ENCODE assay signal across 9 mouse cellular contexts in the genomic region with DNA sequence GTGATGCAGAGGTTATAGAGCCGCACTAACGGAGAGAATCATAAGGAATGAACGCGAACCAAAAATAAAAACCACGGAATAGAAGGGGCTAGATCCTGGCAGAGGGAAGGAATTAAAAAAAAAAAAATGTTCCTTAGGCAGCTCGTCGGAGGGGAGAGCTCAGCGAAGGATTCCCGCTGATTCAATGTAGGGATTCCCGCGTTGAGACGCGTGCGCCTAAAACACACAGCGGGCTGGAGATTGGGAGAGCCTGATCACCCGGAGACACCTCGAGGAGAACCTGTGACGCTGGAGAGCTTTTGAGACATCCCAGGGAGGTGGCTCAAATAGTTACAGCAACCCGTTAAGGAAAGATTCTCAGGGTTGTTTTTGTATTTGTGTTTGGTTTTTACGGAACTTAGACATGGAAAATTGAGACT. TPM values are rescaled to one million over a fixed set of nuclear protein-coding genes. Genes with fewer than 3 reads are reported as not detected.
DNase-seq lines count a peak whose midpoint lies in the region; ATAC-seq and TF ChIP-seq lines count a peak whose summit lies in the region.
"Had no signal": no experiment of that assay in that cellular context is flagged by ENCODE, and none has a peak within 500 bp of the region (broad histone marks: within the 10 kb centered on the region; RNA-seq: fewer than 3 reads in every experiment).

No protein-coding gene starts in this region.

- 0 out of 2 replicates have a peak, but pooled peaks have one; percentile 25 for ATAC-seq in hindbrain, embryonic 11.5 days (ENCODE audit: low FRiP score)
- ATAC-seq in liver, postnatal 0 days = peak; percentile 33; the same call in 1 of the 2 replicates
- ATAC-seq in stomach, embryonic 14.5 days (ENCODE audit: insufficient number of reproducible peaks, insufficient read depth, low FRiP score, low read depth) = no peak

- TF ChIP-seq EP300 in liver, postnatal 0 days (IDR thresholded peaks at IDR 0.05; ENCODE audit: low read depth) = no peak

- H3K36me3 ChIP-seq in hindbrain, embryonic 11.5 days (ENCODE audit: control insufficient read depth, insufficient read depth, low read length) = no peaks in the 10 kb centered on the region
- no peaks in the 10 kb centered on the region for H3K36me3 ChIP-seq in liver, postnatal 0 days (replicated peaks; ENCODE audit: insufficient read depth, low read length)
- no peaks in the 10 kb centered on the region for H3K36me3 ChIP-seq in stomach, embryonic 14.5 days (ENCODE audit: control insufficient read depth, insufficient read depth, low read length)

- H3K4me2 ChIP-seq in hindbrain, embryonic 11.5 days (replicated peaks; ENCODE audit: low read depth, low read length) = peak overlapping the region; percentile 39
- peak overlapping the region; percentile 64 for H3K4me2 ChIP-seq in liver, postnatal 0 days (ENCODE audit: low read depth, low read length)
- peak overlapping the region; percentile 60 for H3K4me2 ChIP-seq in stomach, embryonic 14.5 days (replicated peaks; ENCODE audit: low read depth, low read length)

- no peak overlapping the region for H3K27ac ChIP-seq in gastrocnemius, adult 2 months
- H3K27ac ChIP-seq in hindbrain, embryonic 11.5 days (ENCODE audit: low read depth, low read length) = no peak overlapping the region
- H3K27ac ChIP-seq in liver, postnatal 0 days (ENCODE audit: low read depth) = no peak overlapping the region
- H3K27ac ChIP-seq in stomach, embryonic 14.5 days (ENCODE audit: low read length) = no peak overlapping the region

- intact Hi-C loops in gastrocnemius, adult 2 months (cut with DNase I) = loop anchor here (1.0 to 5.0 kb wide), 2 partner anchors 11 to 40 kb away; no protein-coding TSS in a partner anchor
- intact Hi-C loops in gastrocnemius, postnatal 14 days (cut with DNase I; ENCODE audit: low total_unique reads) = no loop called here

- H3K9me3 ChIP-seq in hindbrain, embryonic 11.5 days (ENCODE audit: control insufficient read depth, low read length) = no peaks in the 10 kb centered on the region
- H3K9me3 ChIP-seq in liver, postnatal 0 days (ENCODE audit: low read length) = no peaks in the 10 kb centered on the region
- H3K9me3 ChIP-seq in stomach, embryonic 14.5 days (ENCODE audit: control insufficient read depth, low read depth, low read length) = no peaks in the 10 kb centered on the region

- WGBS in hindbrain, embryonic 11.5 days = under 1% methylated on average over 20 of the region's 20 CpGs
- under 1% methylated on average over 20 of the region's 20 CpGs for WGBS in liver, postnatal 0 days (ENCODE audit: insufficient replicate concordance)
- under 1% methylated on average over 20 of the region's 20 CpGs for WGBS in stomach, embryonic 14.5 days

- no peaks in the 10 kb centered on the region for H3K4me1 ChIP-seq in hindbrain, embryonic 11.5 days (replicated peaks; ENCODE audit: control insufficient read depth, insufficient read depth, low read length)
- peaks cover 16% of the 10 kb centered on the region for H3K4me1 ChIP-seq in liver, postnatal 0 days (ENCODE audit: insufficient read depth)
- no peaks in the 10 kb centered on the region; the same call in 1 of the 2 replicates for H3K4me1 ChIP-seq in stomach, embryonic 14.5 days (ENCODE audit: control insufficient read depth, insufficient read depth, low read length)

- peak overlapping the region; percentile 63 for H3K4me3 ChIP-seq in gastrocnemius, adult 2 months
- peak overlapping the region; percentile 18 for H3K4me3 ChIP-seq in hindbrain, embryonic 11.5 days (ENCODE audit: low read depth, low read length)
- peak overlapping the region; percentile 32 for H3K4me3 ChIP-seq in liver, postnatal 0 days (ENCODE audit: low read depth, low read length)
- H3K4me3 ChIP-seq in stomach, embryonic 14.5 days (ENCODE audit: low read depth, low read length) = peak overlapping the region; percentile 29

- no peak for TF ChIP-seq CTCF in gastrocnemius, adult 2 months (IDR thresholded peaks at IDR 0.05)
- TF ChIP-seq CTCF in liver, postnatal 0 days (IDR thresholded peaks at IDR 0.05; ENCODE audit: low read depth) = no peak

- peaks cover 4% of the 10 kb centered on the region; the same call in 1 of the 2 replicates for H3K27me3 ChIP-seq in hindbrain, embryonic 11.5 days (ENCODE audit: control insufficient read depth, insufficient read depth, low read length)
- H3K27me3 ChIP-seq in liver, postnatal 0 days (ENCODE audit: insufficient read depth, low read length) = peaks cover 3% of the 10 kb centered on the region; the same call in 1 of the 2 replicates
- H3K27me3 ChIP-seq in stomach, embryonic 14.5 days (ENCODE audit: control insufficient read depth, insufficient read depth, low read length) = 0 out of 2 replicates have a peak, but pooled peaks cover 2% of the 10 kb centered on the region

- no peak for DNase-seq in gastrocnemius, adult 2 months
- no peak for DNase-seq in gastrocnemius, postnatal 14 days
- peak; percentile 28 for DNase-seq in A20 (ENCODE audit: low read depth, low spot score)
- peak; percentile 50 to 53 for DNase-seq in cerebellum, postnatal 25 days
- DNase-seq in hindbrain, embryonic 11.5 days (ENCODE audit: low spot score) = peak; percentile 49
- DNase-seq in liver, postnatal 0 days = no peak
- DNase-seq in urinary bladder, postnatal 14 days (ENCODE audit: low spot score) = no peak

- no peak overlapping the region for H3K9ac ChIP-seq in hindbrain, embryonic 11.5 days (ENCODE audit: low read depth, low read length)
- H3K9ac ChIP-seq in liver, postnatal 0 days (replicated peaks) = no peak overlapping the region; the same call in 1 of the 2 replicates
- no peak overlapping the region for H3K9ac ChIP-seq in stomach, embryonic 14.5 days (replicated peaks; ENCODE audit: low read depth, low read length)

RNA-seq across cellular contexts. Expression of gene Abt1, which starts 11.4 kb away (rescaled TPM):
- total RNA-seq in gastrocnemius, adult 2 months (2021) = 1 to 10 TPM; 3.6 to 3.9 TPM
- 1 to 10 TPM; 4.5 to 4.7 TPM for total RNA-seq in gastrocnemius, postnatal 14 days (2021)
- polyA plus RNA-seq in hindbrain, embryonic 11.5 days (2014; fragmentation: Nextera tagmentation; extraction: Ambion mirVana) = 12.1 and 13.4 TPM in 2 replicates
- 4.3 and 4.8 TPM in 2 replicates for polyA plus RNA-seq in liver, postnatal 0 days (2015; fragmentation: Nextera tagmentation; extraction: Ambion mirVana)
- 12.0 and 12.4 TPM in 2 replicates for polyA plus RNA-seq in stomach, embryonic 14.5 days (2014; fragmentation: Nextera tagmentation; extraction: Ambion mirVana)

RNA-seq across cellular contexts. Expression of gene Zfp322a, which starts 43.2 kb away (rescaled TPM):
- total RNA-seq in gastrocnemius, adult 2 months (2021) = 10 to 100 TPM in 1 of 2 experiments, 1 to 10 TPM in 1; 8.9 to 12.7 TPM
- total RNA-seq in gastrocnemius, postnatal 14 days (2021) = 10 to 100 TPM; 11.5 TPM
- 65.0 and 65.6 TPM in 2 replicates for polyA plus RNA-seq in hindbrain, embryonic 11.5 days (2014; fragmentation: Nextera tagmentation; extraction: Ambion mirVana)
- polyA plus RNA-seq in liver, postnatal 0 days (2015; fragmentation: Nextera tagmentation; extraction: Ambion mirVana) = 7.4 and 9.5 TPM in 2 replicates
- 44.3 and 49.8 TPM in 2 replicates for polyA plus RNA-seq in stomach, embryonic 14.5 days (2014; fragmentation: Nextera tagmentation; extraction: Ambion mirVana)

RNA-seq across cellular contexts. Expression of gene Btn1a1, which starts 53.5 kb away (rescaled TPM):
- total RNA-seq in gastrocnemius, adult 2 months (2021) = not detected
- not detected for total RNA-seq in gastrocnemius, postnatal 14 days (2021)
- not detected in 2 replicates for polyA plus RNA-seq in hindbrain, embryonic 11.5 days (2014; fragmentation: Nextera tagmentation; extraction: Ambion mirVana)
- 0.92 and 0.96 TPM in 2 replicates for polyA plus RNA-seq in liver, postnatal 0 days (2015; fragmentation: Nextera tagmentation; extraction: Ambion mirVana)
- polyA plus RNA-seq in stomach, embryonic 14.5 days (2014; fragmentation: Nextera tagmentation; extraction: Ambion mirVana) = 0.17 TPM in 1 of 2 replicates, not detected in the other
- total RNA-seq: left cerebral cortex, postnatal 36 days had no signal

Comparison
In these comparisons a context has a peak if more than half of its experiments do, and no peak if none do; other contexts are left out.
1. DNase-seq: peak in A20 (single experiment), cerebellum, postnatal 25 days (2 of 2) and hindbrain, embryonic 11.5 days (single experiment); none in gastrocnemius, adult 2 months (single experiment), gastrocnemius, postnatal 14 days (single experiment), liver, postnatal 0 days (single experiment) and urinary bladder, postnatal 14 days (single experiment).
2. Peak in every context shown above with its lines, with median percentiles within 50 percentile points of each other: H3K4me3 ChIP-seq and H3K4me2 ChIP-seq.